Mouse (Mus musculus): ENCODE measurements around the gene Ppm1l.
"Not testable (repeated sequence)": the region's sequence is repeated elsewhere in the genome, so short reads cannot be mapped to it uniquely, and the experiment has no call there.

DNA sequence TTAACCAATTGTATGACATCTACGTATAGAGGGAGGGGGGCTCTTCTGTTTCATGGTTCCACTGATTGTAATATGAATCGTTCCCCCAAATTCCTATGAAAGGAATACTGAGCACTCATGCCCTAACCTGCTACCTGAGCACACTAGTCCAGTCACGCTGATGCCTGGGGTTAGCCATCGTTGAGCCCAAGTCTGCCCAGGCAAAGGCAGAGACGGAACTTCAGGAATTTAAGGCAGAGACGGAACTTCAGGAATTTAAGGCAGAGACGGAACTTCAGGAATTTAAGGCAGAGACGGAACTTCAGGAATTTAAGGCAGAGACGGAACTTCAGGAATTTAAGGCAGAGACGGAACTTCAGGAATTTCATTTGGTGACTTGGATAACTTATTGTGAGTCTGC lies 75.2 kb downstream of the Ppm1l start:
- TF ChIP-seq CTCF (IDR thresholded peaks at IDR 0.05); EP300 (IDR thresholded peaks at IDR 0.05; ENCODE audit: insufficient read depth, low read depth, low read length): not testable (repeated sequence)

Data from heart, adult 2 months (tissue).